Mouse (Mus musculus) heart, embryonic 10.5 days (tissue): ENCODE measurements at regions not wholly inside any gene's neighbourhood (a gene's known extent, or its start where the extent isn't known, plus 50 kb on each side); places are given as distances from the start of the nearest gene placed in this dataset.
"Not testable (repeated sequence)": the region's sequence is repeated elsewhere in the genome, so short reads cannot be mapped to it uniquely, and the experiment has no call there.

Experiments
- DNase-seq: peaks from one replicate; pipeline ENCODE4 v3.0.0-alpha.2; 2017; ENCODE audit warnings: low spot score
- H3K27ac ChIP-seq: fragments of 300-500 bp; sonication (generic); 2 replicates; pipeline ENCODE4 v1.5.1; 2016; ENCODE audit warnings: mild to moderate bottlenecking
- H3K27me3 ChIP-seq: fragments of 300-500 bp; sonication (generic); 2 replicates; pipeline ENCODE4 v1.6.1; 2016; ENCODE audit warnings: mild to moderate bottlenecking; ENCODE audit not compliant: poor library complexity, insufficient read depth, severe bottlenecking
- H3K36me3 ChIP-seq: fragments of 300-500 bp; sonication (generic); 2 replicates; pipeline ENCODE4 v1.6.1; 2016; ENCODE audit warnings: mild to moderate bottlenecking, moderate library complexity
- H3K4me1 ChIP-seq: fragments of 300-500 bp; sonication (generic); 2 replicates; pipeline ENCODE4 v1.6.1; 2016; ENCODE audit warnings: mild to moderate bottlenecking
- H3K4me3 ChIP-seq: fragments of 300-500 bp; sonication (generic); 2 replicates; pipeline ENCODE4 v1.5.1; 2016; ENCODE audit warnings: mild to moderate bottlenecking, moderate library complexity
- H3K9me3 ChIP-seq: fragments of 300-500 bp; sonication (generic); 2 replicates; pipeline ENCODE4 v1.6.1; 2016; ENCODE audit warnings: mild to moderate bottlenecking, moderate library complexity
- WGBS: fragments of 180-500 bp; shearing (Covaris S2); methylation state at CpG from one replicate; pipeline ENCODE4 v1.1.7; 2016; 5-methylcytosine and 5-hydroxymethylcytosine counted together

- Histone ChIP-seq H3K9me3 (no peaks in the 10 kb centered on the region), H3K4me3 (no peak overlapping the region), H3K4me1 (no peaks in the 10 kb centered on the region), H3K27ac (no peak overlapping the region), H3K36me3 (no peaks in the 10 kb centered on the region), H3K27me3 (no peaks in the 10 kb centered on the region)
- 78% methylated on average over 4 of the region's 4 CpGs for WGBS
- DNase-seq = no peak
These were observed 618.2 kb upstream of the Cdh8 start for GRCm38 (mm10) chr8:100034474-100034873.

GRCm38 (mm10) chr8:100030358-100030757 lies 614.1 kb upstream of the Cdh8 start:
- WGBS = 92% methylated on average over 23 of the region's 23 CpGs
- H3K9me3 ChIP-seq, H3K27me3 ChIP-seq, H3K36me3 ChIP-seq, DNase-seq, H3K4me1 ChIP-seq, H3K27ac ChIP-seq, H3K4me3 ChIP-seq: not testable (repeated sequence)

DNA sequence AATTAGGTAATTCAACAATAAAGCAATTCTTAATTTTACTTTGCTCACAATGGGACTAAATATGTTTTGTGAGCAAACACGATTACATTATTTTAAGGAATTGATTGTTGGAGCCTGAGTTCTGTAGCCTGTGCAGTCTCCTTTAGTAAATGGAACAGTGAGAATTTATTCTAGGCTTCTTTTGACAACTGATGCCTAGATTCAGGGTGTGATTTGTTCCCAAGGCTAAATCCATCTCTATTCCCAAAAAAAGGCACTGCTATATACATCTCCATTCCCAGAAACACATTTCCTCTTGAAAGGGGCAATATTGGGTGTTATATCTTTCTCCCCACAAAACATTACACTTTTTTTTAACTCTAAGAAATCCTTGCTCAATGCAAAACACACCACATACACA lies 599.4 kb upstream of the Cdh8 start:
- H3K36me3 ChIP-seq = no peaks in the 10 kb centered on the region
- H3K4me1 ChIP-seq = no peaks in the 10 kb centered on the region
- no peak overlapping the region for H3K4me3 ChIP-seq
- H3K9me3 ChIP-seq = no peaks in the 10 kb centered on the region
- no peak for DNase-seq
- 88% methylated on average over 1 of the region's 1 CpGs for WGBS
- no peaks in the 10 kb centered on the region for H3K27me3 ChIP-seq
- H3K27ac ChIP-seq = no peak overlapping the region

GRCm38 (mm10) chr8:99999554-99999953 lies 583.3 kb upstream of the Cdh8 start:
- H3K4me1 ChIP-seq = no peaks in the 10 kb centered on the region
- WGBS = 92% methylated on average over 1 of the region's 1 CpGs
- no peak for DNase-seq

DNA sequence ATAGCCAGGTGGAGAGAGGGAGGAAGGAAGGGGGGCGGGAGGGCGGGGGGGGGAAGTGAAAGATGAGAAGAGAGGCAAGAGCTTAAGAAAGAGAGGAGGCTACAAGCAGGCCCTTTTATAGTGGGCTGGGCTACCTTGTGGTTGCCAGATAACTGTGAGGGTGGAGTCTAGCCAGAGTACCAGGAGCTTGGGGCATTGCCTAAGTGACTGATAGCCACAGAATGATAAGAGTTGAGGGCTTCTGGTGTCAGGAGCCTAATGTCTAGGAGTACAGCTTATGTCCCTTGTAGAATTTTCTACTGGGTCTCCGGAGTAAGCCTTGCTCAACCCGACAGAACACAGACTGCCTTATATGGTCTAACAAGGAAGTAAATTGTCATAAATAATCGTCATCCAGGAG lies 567.4 kb upstream of the Cdh8 start:
- Histone ChIP-seq H3K4me3 (no peak overlapping the region), H3K27ac (no peak overlapping the region), H3K36me3 (no peaks in the 10 kb centered on the region), H3K4me1 (0 out of 2 replicates have a peak, but pooled peaks cover 8% of the 10 kb centered on the region), H3K27me3 (no peaks in the 10 kb centered on the region), H3K9me3 (no peaks in the 10 kb centered on the region)
- 42% methylated on average over 5 of the region's 5 CpGs for WGBS
- DNase-seq = no peak

More at GRCm38 (mm10) chr8:99999554-99999953, 583.3 kb upstream of the Cdh8 start:
- Histone ChIP-seq H3K9me3 (no peaks in the 10 kb centered on the region), H3K27ac (no peak overlapping the region), H3K36me3 (no peaks in the 10 kb centered on the region), H3K27me3 (no peaks in the 10 kb centered on the region), H3K4me3 (no peak overlapping the region)

DNA sequence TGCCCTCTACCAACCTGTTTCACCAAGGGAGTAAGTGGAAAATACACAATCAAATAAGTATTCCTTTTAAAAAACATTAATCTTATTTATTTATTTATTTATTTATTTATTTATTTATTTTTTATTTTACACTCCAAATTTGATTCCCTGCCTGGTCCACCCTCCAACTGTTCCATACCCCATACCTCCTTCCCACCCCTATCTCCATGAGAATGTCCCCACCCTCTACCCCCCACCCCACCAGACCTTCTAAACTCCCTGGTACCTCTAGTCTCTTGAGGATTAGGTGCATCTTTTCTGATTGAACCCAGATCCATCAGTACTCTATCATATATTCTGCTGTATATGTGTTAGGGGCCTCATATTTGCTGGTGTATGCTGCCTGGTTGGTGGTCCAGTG lies 538.4 kb upstream of the Cdh8 start:
- Histone ChIP-seq H3K4me1 (peaks cover 10% of the 10 kb centered on the region), H3K9me3 (no peaks in the 10 kb centered on the region), H3K27ac (no peak overlapping the region), H3K36me3 (no peaks in the 10 kb centered on the region), H3K4me3 (no peak overlapping the region), H3K27me3 (no peaks in the 10 kb centered on the region)
- no peak for DNase-seq

GRCm38 (mm10) chr8:99953876-99954275 lies 537.6 kb upstream of the Cdh8 start:
- H3K27me3 ChIP-seq = no peaks in the 10 kb centered on the region
- peak overlapping the region; percentile 57; the same call in 1 of the 2 replicates for H3K27ac ChIP-seq

GRCm38 (mm10) chr8:99933159-99933558 lies 516.9 kb upstream of the Cdh8 start:
- 73% methylated on average over 5 of the region's 5 CpGs for WGBS
- no peaks in the 10 kb centered on the region for H3K36me3 ChIP-seq
- no peak overlapping the region for H3K4me3 ChIP-seq
- H3K9me3 ChIP-seq = no peaks in the 10 kb centered on the region
- H3K27ac ChIP-seq = no peak overlapping the region
- H3K27me3 ChIP-seq = no peaks in the 10 kb centered on the region
- H3K4me1 ChIP-seq = no peaks in the 10 kb centered on the region
- DNase-seq = no peak

More at GRCm38 (mm10) chr8:99953876-99954275, 537.6 kb upstream of the Cdh8 start:
- Histone ChIP-seq H3K9me3 (no peaks in the 10 kb centered on the region), H3K36me3 (no peaks in the 10 kb centered on the region), H3K4me3 (no peak overlapping the region), H3K4me1 (peaks cover 10% of the 10 kb centered on the region)
- DNase-seq = peak; percentile 77
